Mouse (Mus musculus) lung, adult 2 months (tissue): ENCODE data around the gene Zfp637. TPM values are rescaled to one million over a fixed set of nuclear protein-coding genes. Genes with fewer than 3 reads are reported as not detected.
A peak's percentile ranks its signal among the peaks of the same experiment; 100 is the strongest.

Experiments
- DNase-seq: peaks from one replicate; pipeline ENCODE4 v3.0.0; 2022
- H3K4me1 ChIP-seq: fragments of 200-500 bp; 2 replicates; pipeline ENCODE4 v1.6.1; 2011; ENCODE audit warnings: low read length; ENCODE audit not compliant: control insufficient read depth, insufficient read depth
- H3K4me3 ChIP-seq: fragments of 200-500 bp; replicated peaks from 2 replicates; pipeline ENCODE3; 2011; ENCODE audit warnings: low read depth, mild to moderate bottlenecking, control low read depth, low read length; ENCODE audit errors: extremely low read depth
- CTCF ChIP-seq: fragments of 200-500 bp; IDR thresholded peaks from 2 replicates; pipeline ENCODE4 v1.5.1; 2011; ENCODE audit warnings: mild to moderate bottlenecking, low read length, control low read depth; ENCODE audit not compliant: insufficient read depth
- POLR2A ChIP-seq: fragments of 200-500 bp; IDR thresholded peaks from 2 replicates; pipeline ENCODE4 v1.6.1; 2011; ENCODE audit warnings: low read depth, mild to moderate bottlenecking, control low read depth, low read length, borderline replicate concordance; ENCODE audit errors: extremely low read depth
- WGBS: fragments of 180-500 bp; shearing (Covaris S2); methylation state at CpG from one replicate; pipeline ENCODE4 v1.1.7; 2018; 5-methylcytosine and 5-hydroxymethylcytosine counted together
- polyA plus RNA-seq: library from polyadenylated mRNA; depleted of rRNA; stranded (reverse); fragments of >200 nt; gene quantifications from 2 replicates; pipeline ENCODE4 v1.2.3, GENCODE M21; 2012; rRNA removed

The Zfp637 gene
- 27.7 and 30.6 TPM in 2 replicates for polyA plus RNA-seq

- TF ChIP-seq POLR2A, result peak; percentile 37; the same call in 1 of the 2 replicates
- TF ChIP-seq CTCF, result peak; percentile 32; the same call in 1 of the 2 replicates
- peak within 1 kb of the TSS; percentile 74 for H3K4me3 ChIP-seq
- peak; percentile 86 for DNase-seq
- H3K4me1 ChIP-seq, result peaks cover 5% of the 10 kb centered on the region
- WGBS, result under 1% methylated on average over 66 of the region's 66 CpGs
Measured at GRCm38 (mm10) chr6:117840686-117841510, at the start of gene Zfp637. Gene Zfp637 (plus strand): TSS chr6:117841180.

DNA sequence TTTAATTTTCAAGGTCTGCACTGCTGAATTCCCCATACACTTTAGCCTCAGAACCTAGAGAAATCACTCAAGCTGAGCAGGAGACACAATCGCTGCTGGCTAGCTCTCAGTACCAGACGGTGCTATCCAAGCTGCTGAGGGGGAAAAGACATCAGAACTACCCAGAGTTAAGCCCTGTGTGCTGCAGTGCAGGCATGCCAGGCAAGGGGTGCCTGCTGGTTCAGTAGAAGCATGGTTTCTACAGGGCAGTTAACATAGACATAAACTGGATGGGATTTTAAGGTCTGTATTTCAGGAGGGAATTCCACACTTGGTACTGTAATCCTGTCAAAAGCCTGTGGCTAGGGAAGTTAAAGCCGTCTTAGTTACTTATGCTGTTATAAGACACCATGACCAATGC is 45.7 kb upstream of the Zfp637 start:
- 91% methylated on average over 3 of the region's 3 CpGs for WGBS
- H3K4me1 ChIP-seq, result no peaks in the 10 kb centered on the region
- no peak for DNase-seq
- no peak overlapping the region for H3K4me3 ChIP-seq
- no peak for TF ChIP-seq CTCF
- TF ChIP-seq POLR2A, result no peak

- Histone ChIP-seq H3K4me3 (no peak overlapping the region), H3K4me1 (no peaks in the 10 kb centered on the region)
- no peak for DNase-seq
- WGBS, result 86% methylated on average over 7 of the region's 7 CpGs
- TF ChIP-seq POLR2A (no peak), CTCF (no peak)
Measured at GRCm38 (mm10) chr6:117800824-117801223, 40.2 kb upstream of the Zfp637 start.

GRCm38 (mm10) chr6:117801801-117802200 is 39.2 kb upstream of the Zfp637 start:
- 61% methylated on average over 6 of the region's 6 CpGs for WGBS
- TF ChIP-seq CTCF (no peak), POLR2A (no peak)
- Histone ChIP-seq H3K4me1 (no peaks in the 10 kb centered on the region), H3K4me3 (no peak overlapping the region)
- DNase-seq, result no peak

DNA sequence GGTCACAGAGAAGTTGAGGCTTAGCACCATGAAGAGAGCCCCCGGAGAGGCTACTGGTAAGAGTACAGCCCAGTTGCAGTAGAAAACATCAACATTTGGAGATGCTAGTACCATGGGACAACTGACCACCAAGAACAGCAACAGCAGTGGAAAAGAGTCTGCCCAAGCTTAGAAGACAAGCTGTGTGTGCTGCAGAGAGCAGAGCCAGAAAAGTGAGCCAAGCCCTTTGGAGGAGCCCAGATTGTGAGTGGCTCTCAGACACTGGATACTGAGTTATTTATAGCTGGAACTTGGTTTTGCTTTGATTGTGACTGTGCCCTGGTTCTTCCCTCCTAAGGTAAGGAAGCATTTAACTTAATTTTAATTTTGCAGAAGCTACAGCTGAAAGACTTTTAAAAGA is 33.2 kb upstream of the Zfp637 start:
- 88% methylated on average over 1 of the region's 1 CpGs for WGBS
- no peaks in the 10 kb centered on the region for H3K4me1 ChIP-seq
- no peak for TF ChIP-seq CTCF
- DNase-seq, result no peak
- H3K4me3 ChIP-seq, result no peak overlapping the region

DNA sequence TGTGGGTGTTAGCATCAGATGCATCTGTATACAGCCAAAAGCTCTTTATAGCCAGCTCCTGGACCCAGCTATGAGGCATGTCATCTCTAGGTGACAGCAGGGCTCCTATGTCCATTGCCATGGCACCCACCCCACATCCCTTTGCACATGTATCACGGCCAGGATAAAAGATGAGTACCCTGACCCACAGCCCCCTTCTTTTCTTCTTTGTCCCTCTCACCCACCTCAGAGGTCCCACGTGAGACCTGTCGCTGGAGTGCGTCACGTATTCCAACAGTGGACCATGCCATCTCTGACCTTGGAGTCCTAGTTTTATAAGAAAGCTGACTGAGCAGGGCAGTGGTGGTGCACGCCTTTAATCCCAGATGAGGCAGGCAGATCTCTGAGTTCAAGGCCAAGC is 31.2 kb upstream of the Zfp637 start:
- Histone ChIP-seq H3K4me3 (no peak overlapping the region), H3K4me1 (no peaks in the 10 kb centered on the region)
- DNase-seq, result no peak
- 93% methylated on average over 6 of the region's 6 CpGs for WGBS
- no peak for TF ChIP-seq CTCF
- no peak for TF ChIP-seq POLR2A

- TF ChIP-seq CTCF (no peak), POLR2A (no peak)
Measured at GRCm38 (mm10) chr6:117810717-117811116, 30.3 kb upstream of the Zfp637 start.

DNA sequence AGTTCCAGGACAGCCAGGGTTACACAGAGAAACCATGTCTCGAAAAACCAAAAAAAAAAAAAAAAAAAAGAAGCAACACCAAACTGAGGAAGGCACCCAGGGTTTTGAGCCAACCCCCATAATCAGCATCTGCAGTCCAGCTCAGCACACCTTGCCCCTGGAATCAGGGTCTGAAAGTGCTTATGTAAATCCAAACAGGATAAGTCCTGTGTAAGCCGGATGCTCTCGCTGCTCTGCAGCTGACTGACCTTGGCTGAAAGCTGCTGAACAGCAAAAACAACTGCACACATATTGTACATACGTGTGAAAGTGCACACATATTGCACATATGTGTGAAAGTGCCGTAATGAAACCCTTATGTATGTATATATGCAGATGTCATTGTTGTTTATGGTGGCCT is 29.7 kb upstream of the Zfp637 start:
- no peaks in the 10 kb centered on the region for H3K4me1 ChIP-seq
- TF ChIP-seq CTCF (no peak), POLR2A (no peak)
- H3K4me3 ChIP-seq, result no peak overlapping the region
- 63% methylated on average over 5 of the region's 5 CpGs for WGBS
- DNase-seq, result no peak

More at GRCm38 (mm10) chr6:117810717-117811116, 30.3 kb upstream of the Zfp637 start:
- Histone ChIP-seq H3K4me1 (no peaks in the 10 kb centered on the region), H3K4me3 (no peak overlapping the region)
- WGBS, result 64% methylated on average over 4 of the region's 4 CpGs
- DNase-seq, result no peak

- no peak overlapping the region for H3K4me3 ChIP-seq
- H3K4me1 ChIP-seq, result 0 out of 2 replicates have a peak, but pooled peaks cover 2% of the 10 kb centered on the region
- no peak for DNase-seq
- TF ChIP-seq POLR2A, result no peak
- TF ChIP-seq CTCF, result no peak
Measured at GRCm38 (mm10) chr6:117814681-117815080, 26.3 kb upstream of the Zfp637 start.

DNA sequence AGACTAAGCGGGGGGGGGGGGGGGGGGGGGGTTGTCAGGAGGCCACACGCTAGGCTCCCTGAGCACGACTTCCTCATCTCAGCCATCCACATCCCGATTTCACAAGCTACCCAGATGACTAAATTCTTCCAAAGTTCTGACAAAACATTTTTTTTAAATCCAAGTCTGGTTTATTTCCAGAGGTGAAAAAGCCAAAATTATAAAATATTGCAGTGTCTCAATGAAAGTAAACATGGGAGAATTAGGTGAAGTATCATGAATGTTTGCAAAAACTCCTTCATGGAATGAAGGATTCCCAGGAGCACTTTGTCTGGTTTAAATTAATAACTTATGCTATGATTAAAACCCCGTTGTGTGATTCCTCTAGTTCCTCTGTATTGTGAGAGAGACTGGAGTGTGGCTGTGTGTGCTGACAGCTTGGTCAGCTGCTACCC is 23.9 kb upstream of the Zfp637 start:
- no peak for TF ChIP-seq POLR2A
- no peak for TF ChIP-seq CTCF
- DNase-seq, result no peak
- 0 out of 2 replicates have a peak, but pooled peaks cover 2% of the 10 kb centered on the region for H3K4me1 ChIP-seq
- no peak overlapping the region for H3K4me3 ChIP-seq
- WGBS, result 48% methylated on average over 5 of the region's 5 CpGs

- H3K4me1 ChIP-seq, result 0 out of 2 replicates have a peak, but pooled peaks cover 2% of the 10 kb centered on the region
- WGBS, result 86% methylated on average over 14 of the region's 14 CpGs
- no peak for DNase-seq
- no peak overlapping the region for H3K4me3 ChIP-seq
- TF ChIP-seq POLR2A (no peak), CTCF (no peak)
Measured at GRCm38 (mm10) chr6:117820327-117820726, 20.7 kb upstream of the Zfp637 start.
